Mouse (Mus musculus): Measurements from ENCODE around the gene Zdhhc19.

DNA sequence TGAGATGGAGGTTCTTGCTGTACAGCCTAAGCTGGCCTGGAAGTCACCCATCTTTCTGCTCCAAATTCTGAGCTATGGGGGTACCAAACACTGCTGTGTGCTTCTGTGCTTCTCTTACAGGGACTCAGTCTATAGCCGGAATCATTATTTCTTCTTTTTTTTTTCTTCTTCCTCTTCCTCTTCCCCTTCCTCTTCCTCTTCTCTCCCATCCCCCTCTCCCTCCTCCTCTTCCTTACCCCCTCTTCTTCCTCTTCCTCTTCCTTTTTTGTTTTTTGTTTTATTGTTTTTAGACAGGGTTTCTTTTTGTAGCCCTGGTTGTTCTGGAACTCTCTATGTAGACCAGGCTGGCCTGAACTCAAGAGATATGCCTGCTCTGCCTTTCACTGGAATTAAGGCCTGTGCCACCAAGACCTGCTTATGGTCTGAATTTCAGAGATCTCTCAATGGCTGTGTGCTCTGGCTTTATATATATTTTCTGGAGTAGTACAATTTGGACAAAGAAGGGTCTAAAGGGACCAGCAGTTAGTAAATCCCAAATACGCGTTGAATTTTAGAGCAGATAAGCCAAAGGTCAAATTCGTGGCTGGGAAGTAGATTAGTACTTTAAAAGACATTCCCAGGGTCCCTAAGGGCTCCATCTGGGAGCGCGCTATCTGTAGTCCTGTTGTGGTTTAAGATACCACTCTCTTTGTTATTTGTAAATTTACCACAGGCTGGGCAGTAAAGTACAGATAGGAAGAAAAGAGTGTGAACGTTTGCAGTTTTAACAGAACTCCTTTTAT, 111.7 kb downstream of the Zdhhc19 start:
- TF ChIP-seq CTCF (IDR thresholded peaks at IDR 0.05; ENCODE audit: borderline replicate concordance, control insufficient read depth, extremely low read depth, insufficient read depth, low read length, poor library complexity) (no peak), POLR2A (IDR thresholded peaks at IDR 0.05; ENCODE audit: control insufficient read depth, extremely low read depth, insufficient read depth, low read length, poor library complexity) (no peak)

All from thymus, adult 2 months (tissue).